Mouse (Mus musculus) right cerebral cortex, adult 2 months (tissue): Measurements from ENCODE around the gene Olfr810.

Experiments
- DNase-seq, 2 experiments: peaks; one replicate each; pipeline ENCODE4 v3.0.0; 2021 to 2022; ENCODE audit warnings: low spot score in 2 of 2

Olfr810 gene

DNA sequence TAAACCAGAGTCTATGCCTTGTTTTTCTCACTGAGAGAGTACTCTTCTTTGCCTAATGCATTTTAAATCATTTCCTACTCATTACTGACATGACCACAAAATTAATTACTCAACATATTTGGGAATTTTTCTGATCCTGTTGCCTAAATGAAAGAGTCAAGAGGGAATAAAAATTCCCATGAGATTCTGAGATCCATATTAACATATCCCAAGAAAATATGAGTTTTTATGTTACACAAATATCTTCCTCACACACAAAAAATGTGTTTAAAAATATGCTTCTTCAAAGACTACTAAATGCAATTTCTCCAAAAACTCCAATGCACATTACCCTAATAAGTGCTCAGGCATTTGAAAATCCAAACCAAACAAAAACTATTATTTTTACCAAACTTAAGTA lies at the start of gene Olfr810:
Gene Olfr810, minus strand, starts transcription at position 101 of the 400 bp plus-strand sequence.
- DNase-seq: no peak

DNA sequence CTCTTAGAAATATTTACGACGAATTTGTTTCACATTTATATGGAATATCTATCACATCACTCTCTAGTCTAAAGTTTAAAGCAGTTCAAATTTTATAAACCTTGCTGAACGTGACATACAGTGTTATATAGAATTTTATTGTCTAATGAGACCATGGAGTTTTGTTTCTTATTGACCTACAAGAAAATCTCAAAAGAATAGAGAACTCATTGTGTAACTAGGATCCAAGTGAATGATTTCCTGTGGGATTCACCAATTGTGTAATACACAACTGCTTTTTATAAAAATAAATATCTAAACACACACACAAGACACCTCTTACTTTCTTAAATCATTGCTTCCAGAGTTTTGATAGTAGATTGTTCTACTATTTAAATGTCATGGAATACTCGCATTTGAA lies 9.6 kb upstream of the Olfr810 start, which contains the start of gene Olfr811:
Gene Olfr811, minus strand, starts transcription at position 101 of the 400 bp plus-strand sequence.
- no peak for DNase-seq

DNA sequence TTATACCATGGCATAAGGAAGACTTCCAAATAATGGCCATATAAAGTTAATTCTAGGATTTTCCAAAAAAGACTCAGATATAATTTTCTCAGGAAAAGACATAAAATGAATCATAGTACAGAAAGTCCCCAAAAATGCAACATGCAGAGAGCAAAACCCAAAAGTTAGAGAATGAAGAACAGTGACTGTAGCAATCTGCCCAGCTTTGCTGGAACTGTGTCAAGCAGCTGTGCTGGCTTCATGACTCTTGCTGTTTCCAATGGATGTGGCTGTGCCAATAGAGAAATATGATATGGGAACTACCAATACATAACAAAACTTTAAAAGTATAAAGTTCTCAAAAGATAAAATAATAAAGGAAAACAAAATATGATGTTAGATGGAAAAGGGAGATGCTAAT lies 16.6 kb downstream of the Olfr810 start:
- DNase-seq: no peak

DNA sequence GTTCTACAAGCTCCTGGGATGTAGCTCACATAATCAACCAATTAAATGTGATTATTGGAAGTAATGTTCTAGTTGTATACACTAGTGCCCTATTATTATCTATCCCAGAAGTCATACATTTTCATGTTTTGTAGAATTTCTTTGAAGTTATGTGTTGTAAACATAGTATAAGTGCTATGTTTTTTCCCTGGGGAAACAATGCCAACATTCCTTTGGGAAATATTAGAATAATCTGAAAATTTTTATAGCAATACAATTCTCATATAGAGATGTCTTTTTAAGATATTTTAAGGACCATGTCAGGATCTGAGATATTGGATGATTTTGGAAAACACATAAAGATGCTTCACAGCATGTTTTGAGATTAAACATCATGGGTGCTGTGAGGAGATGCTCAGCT lies 20.4 kb downstream of the Olfr810 start, which contains the start of gene Olfr809:
Gene Olfr809, plus strand, starts transcription at position 301 of the 400 bp plus-strand sequence.
- no peak for DNase-seq

- no peak for DNase-seq
These were observed 29.5 kb downstream of the Olfr810 start, which contains the start of gene Olfr808 for GRCm38 (mm10) chr10:129765182-129765581. TSS of gene Olfr808 (plus strand) at chr10:129765482.

- no peak for DNase-seq
These were observed 37.0 kb downstream of the Olfr810 start, which contains the start of gene Olfr807 for GRCm38 (mm10) chr10:129757693-129758092. TSS of gene Olfr807 (minus strand) at chr10:129757793.

DNA sequence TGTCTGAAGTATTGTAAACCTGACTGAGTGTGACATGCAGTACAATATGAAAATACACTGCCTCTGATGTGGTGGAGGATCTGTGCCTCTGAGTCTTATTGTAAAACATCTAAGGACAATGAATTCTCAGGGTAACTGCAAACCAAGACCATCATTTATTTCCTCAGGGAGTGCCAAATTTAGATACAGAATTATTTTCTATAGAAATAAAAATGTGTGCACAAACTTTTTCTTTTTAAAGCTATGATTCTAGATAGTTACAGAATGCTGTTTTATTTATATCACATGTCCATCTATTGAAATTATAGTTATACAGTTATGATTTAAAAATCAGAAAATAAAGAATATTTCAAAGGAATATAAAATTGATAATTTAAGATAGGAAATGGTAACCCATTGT lies 52.9 kb downstream of the Olfr810 start, which contains the start of gene Olfr806:
Gene Olfr806, minus strand, starts transcription at position 101 of the 400 bp plus-strand sequence.
- no peak for DNase-seq
